Mouse (Mus musculus) megakaryocyte, adult 5-6 weeks (primary cell): ENCODE results near the gene Ocel1. TPM values are rescaled to one million over a fixed set of nuclear protein-coding genes. Genes with fewer than 3 reads are reported as not detected.
A peak's percentile ranks its signal among the peaks of the same experiment; 100 is the strongest.

Experiments
- ATAC-seq: 2 replicates; pipeline ENCODE4 v1.8.0; 2016; ENCODE audit warnings: mild to moderate bottlenecking, inconsistent platforms; ENCODE audit not compliant: poor library complexity, severe bottlenecking
- total RNA-seq, 2 experiments: library from RNA; stranded (forward) in 1 of 2; stranded (reverse) in 1 of 2; fragments of 153-499, 151-499 nt in 1 of 2; fragments of 221-1000, 200-1000 nt in 1 of 2; gene quantifications; 2 replicates each; pipeline versions ENCODE4 v1.2.3 to v1.2.4; 2015 to 2017

Ocel1 gene
- total RNA-seq, 2 experiments from 2014 or later, result 8.9 to 16.2 TPM

DNA sequence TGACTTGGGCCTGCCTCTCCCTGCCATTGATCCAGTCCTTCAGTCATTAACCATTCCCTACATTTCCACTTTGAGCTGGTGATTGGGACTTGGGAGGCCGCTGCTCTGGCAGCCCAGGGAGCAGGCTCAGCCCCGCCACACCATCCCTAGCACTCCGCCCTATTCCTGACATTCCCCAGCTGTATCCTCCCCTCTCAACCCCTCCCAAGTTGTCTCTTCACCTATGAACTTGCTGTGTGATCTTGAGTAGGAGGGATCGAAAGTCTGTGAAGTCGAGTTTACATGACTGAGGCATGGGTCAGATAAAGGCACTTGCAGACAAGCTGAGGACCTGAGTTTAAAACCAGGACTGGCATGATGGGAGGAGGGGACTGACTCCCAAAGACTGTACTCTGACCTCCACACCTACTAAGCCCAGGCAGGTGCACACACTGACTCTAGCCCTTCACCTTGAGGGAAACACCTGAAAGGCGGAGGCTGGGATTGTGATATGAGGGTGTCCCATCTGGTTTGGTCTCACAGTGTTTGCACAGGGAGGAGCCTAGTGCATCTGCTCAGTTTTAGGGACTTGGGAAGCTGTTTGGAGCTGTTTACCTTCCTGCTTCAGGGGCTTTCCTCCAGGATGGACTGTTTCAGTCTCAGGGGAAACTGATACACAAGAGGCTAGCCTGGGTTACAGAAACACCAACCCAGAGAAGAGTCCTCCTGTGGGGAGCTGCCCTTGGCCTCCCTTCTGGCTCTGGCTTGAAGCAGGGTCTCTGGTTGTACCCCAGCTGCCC lies 32.2 kb downstream of the Ocel1 start:
- no peak for ATAC-seq

DNA sequence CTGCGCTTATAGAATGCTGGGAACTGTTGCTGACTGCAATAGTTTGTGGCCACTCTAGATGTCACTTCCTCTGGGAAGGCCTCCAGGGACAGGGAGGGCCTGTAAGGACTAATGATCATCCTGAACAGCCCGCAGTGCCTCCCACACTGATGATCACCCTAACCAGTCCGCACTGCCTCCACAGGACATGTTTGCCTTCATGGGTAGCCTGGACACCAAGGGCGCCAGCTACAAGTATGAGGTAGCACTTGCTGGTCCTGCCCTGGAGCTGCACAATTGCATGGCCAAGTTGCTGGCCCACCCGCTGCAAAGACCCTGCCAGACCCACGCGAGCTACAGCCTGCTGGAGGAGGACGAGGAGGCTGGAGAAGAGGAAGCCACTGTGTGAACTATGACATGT lies 32.9 kb downstream of the Ocel1 start:
- ATAC-seq, result no peak

GRCm38 (mm10) chr8:71404951-71405351 lies 33.9 kb downstream of the Ocel1 start:
- ATAC-seq, result no peak

DNA sequence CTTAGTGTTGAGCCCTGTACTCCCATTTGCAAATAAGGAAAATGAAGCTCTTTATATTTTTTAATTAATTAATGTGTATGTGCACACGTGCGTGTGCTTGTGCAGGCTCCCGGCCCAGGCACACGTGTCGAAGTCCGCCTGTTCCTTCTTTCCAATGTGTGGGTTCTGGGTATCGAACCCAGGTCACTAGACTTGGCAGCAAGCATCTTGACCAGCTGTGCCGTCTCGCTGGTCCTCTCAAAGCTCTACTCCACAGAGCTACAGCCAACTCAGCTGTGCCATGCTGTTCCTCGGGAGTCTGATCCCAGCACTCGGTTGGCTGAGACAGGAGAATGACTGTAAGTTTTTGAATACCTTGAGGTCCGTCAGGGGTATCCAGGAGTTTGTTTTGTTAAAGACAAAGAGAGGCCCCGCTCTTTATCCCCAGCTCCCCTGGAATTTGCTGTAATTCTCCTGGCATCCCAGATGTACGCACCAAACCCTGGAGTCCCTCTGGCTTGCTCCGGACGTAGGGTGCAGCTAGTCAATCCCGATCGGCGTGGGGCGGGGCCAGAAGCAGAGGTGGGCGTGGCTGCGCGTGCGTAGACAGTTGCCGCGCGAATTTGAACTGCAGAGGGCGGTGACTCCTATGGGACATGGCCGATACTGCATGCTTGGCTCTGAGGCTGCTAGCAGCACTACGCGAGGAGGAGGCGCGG lies 34.5 kb downstream of the Ocel1 start, which contains the start of gene Ankle1:
Ankle1 (plus strand) TSS at position 610 of the 698 bp plus-strand sequence.
- ATAC-seq, result peak; percentile 89

DNA sequence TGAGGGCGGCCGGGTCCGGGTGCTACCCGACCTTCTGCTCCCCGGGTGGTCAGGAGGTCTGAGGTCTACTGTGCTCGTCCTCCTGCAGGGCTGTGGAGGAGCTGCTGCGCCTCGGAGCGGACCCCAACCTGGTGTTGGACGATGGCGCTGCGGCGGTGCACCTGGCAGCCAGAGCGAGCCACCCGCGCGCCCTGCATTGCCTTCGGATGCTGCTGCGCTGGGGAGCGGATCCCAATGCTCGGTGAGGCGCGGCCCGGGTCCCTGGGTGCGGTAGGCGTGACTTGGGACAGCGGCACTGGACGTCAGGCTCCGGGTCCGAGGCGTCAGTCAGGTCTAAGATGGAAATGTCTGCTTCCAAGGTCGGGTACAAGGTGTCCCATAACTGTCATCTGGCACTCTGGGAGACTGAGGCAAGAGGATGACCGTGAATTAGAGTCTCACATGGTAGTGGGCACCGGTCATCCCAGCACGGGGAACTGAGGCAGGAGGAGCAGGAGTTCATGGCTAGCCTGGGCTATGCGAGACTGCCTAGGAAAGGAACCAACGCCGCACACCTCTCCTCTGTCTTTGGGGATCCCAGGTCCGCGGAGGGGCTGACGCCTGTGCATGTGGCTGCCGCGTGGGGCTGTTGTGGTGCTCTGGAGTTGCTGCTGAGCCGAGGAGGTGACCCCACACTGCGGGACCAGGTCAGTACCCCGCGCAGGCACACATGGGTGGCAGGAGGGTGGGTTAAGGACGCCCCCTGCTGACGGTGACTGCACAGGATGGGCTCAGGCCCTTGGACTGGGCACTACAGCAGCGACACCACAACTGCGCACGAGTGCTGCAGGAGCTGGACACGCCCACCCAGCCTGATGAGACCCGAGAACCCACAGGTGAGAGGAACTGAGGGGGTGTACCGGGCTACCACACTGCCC lies 35.3 kb downstream of the Ocel1 start:
- peak; percentile 72 for ATAC-seq

GRCm38 (mm10) chr8:71407441-71407840 lies 36.3 kb downstream of the Ocel1 start:
- no peak for ATAC-seq

GRCm38 (mm10) chr8:71408231-71408630 lies 37.1 kb downstream of the Ocel1 start:
- no peak for ATAC-seq

- 0 out of 2 replicates have a peak, but pooled peaks have one; percentile 36 for ATAC-seq
Observed at GRCm38 (mm10) chr8:71411535-71412273, 40.6 kb downstream of the Ocel1 start.

GRCm38 (mm10) chr8:71422121-71422520 lies 51.0 kb downstream of the Ocel1 start:
- ATAC-seq, result no peak

Other genes starting within 250 kb of the Ocel1 start
- gene Myo9b, start 98.6 kb upstream of the Ocel1 start, total RNA-seq (2015), result 57.1 and 60.8 TPM in 2 replicates
- 61.7 and 71.4 TPM in 2 replicates for gene Myo9b, start 98.6 kb upstream of the Ocel1 start, total RNA-seq (2017)
- gene Haus8, start 98.4 kb upstream of the Ocel1 start, total RNA-seq (2015), result 39.5 and 46.9 TPM in 2 replicates
- 74.0 and 91.2 TPM in 2 replicates for gene Haus8, start 98.4 kb upstream of the Ocel1 start, total RNA-seq (2017)
- 124 and 135 TPM in 2 replicates for gene Use1, start 4.5 kb upstream of the Ocel1 start, total RNA-seq (2015)
- gene Use1, start 4.5 kb upstream of the Ocel1 start, total RNA-seq (2017), result 167 and 180 TPM in 2 replicates
- gene Nr2f6, start 10.7 kb downstream of the Ocel1 start, total RNA-seq (2015), result 8.2 and 13.8 TPM in 2 replicates
- 6.9 and 9.1 TPM in 2 replicates for gene Nr2f6, start 10.7 kb downstream of the Ocel1 start, total RNA-seq (2017)
- gene Ushbp1, start 24.5 kb downstream of the Ocel1 start, total RNA-seq (2015), result not detected in 2 replicates
- not detected in 2 replicates for gene Ushbp1, start 24.5 kb downstream of the Ocel1 start, total RNA-seq (2017)
- 62.0 and 66.6 TPM in 2 replicates for gene Babam1, start 25.6 kb downstream of the Ocel1 start, total RNA-seq (2015)
- gene Babam1, start 25.6 kb downstream of the Ocel1 start, total RNA-seq (2017), result 108 and 110 TPM in 2 replicates
- gene Ankle1, start 34.7 kb downstream of the Ocel1 start, total RNA-seq (2015), result 14.4 TPM in 2 replicates
- 13.5 and 16.1 TPM in 2 replicates for gene Ankle1, start 34.7 kb downstream of the Ocel1 start, total RNA-seq (2017)
- gene Abhd8, start 92.4 kb downstream of the Ocel1 start, total RNA-seq (2015), result 2.4 and 3.1 TPM in 2 replicates
- 5.8 and 7.4 TPM in 2 replicates for gene Abhd8, start 92.4 kb downstream of the Ocel1 start, total RNA-seq (2017)
- 31.6 and 40.1 TPM in 2 replicates for gene Mrpl34, start 93.7 kb downstream of the Ocel1 start, total RNA-seq (2015)
- 33.5 and 36.1 TPM in 2 replicates for gene Mrpl34, start 93.7 kb downstream of the Ocel1 start, total RNA-seq (2017)
- gene Dda1, start 97.9 kb downstream of the Ocel1 start, total RNA-seq (2015), result 39.1 and 44.0 TPM in 2 replicates
- 14.2 and 26.3 TPM in 2 replicates for gene Dda1, start 97.9 kb downstream of the Ocel1 start, total RNA-seq (2017)
- 0.47 and 1.5 TPM in 2 replicates for gene Ano8, start 114.7 kb downstream of the Ocel1 start, total RNA-seq (2015)
- gene Ano8, start 114.7 kb downstream of the Ocel1 start, total RNA-seq (2017), result 3.0 and 4.2 TPM in 2 replicates
- gene Gtpbp3, start 116.8 kb downstream of the Ocel1 start, total RNA-seq (2015), result 3.4 and 3.7 TPM in 2 replicates
- 12.1 and 14.2 TPM in 2 replicates for gene Gtpbp3, start 116.8 kb downstream of the Ocel1 start, total RNA-seq (2017)
- 0.11 and 0.25 TPM in 2 replicates for gene Plvap, start 140.5 kb downstream of the Ocel1 start, total RNA-seq (2015)
- gene Plvap, start 140.5 kb downstream of the Ocel1 start, total RNA-seq (2017), result 0.22 and 0.28 TPM in 2 replicates
- not detected in 2 replicates for gene Ccdc194, start 154.4 kb downstream of the Ocel1 start, total RNA-seq (2015)
- gene Ccdc194, start 154.4 kb downstream of the Ocel1 start, total RNA-seq (2017), result not detected in 2 replicates
- gene Bst2, start 166.2 kb downstream of the Ocel1 start, total RNA-seq (2015), result 19.6 and 23.1 TPM in 2 replicates
- gene Bst2, start 166.2 kb downstream of the Ocel1 start, total RNA-seq (2017), result 91.4 and 111 TPM in 2 replicates
- gene Mvb12a, start 171.6 kb downstream of the Ocel1 start, total RNA-seq (2015), result 47.1 and 48.5 TPM in 2 replicates
- gene Mvb12a, start 171.6 kb downstream of the Ocel1 start, total RNA-seq (2017), result 42.8 and 68.8 TPM in 2 replicates
- gene Tmem221, start 187.6 kb downstream of the Ocel1 start, total RNA-seq (2015), result 1.7 and 1.8 TPM in 2 replicates
- gene Tmem221, start 187.6 kb downstream of the Ocel1 start, total RNA-seq (2017), result 0.57 and 0.99 TPM in 2 replicates
- not detected in 2 replicates for gene Nxnl1, start 195.3 kb downstream of the Ocel1 start, total RNA-seq (2015)
- 0.11 TPM in 1 of 2 replicates, not detected in the other for gene Nxnl1, start 195.3 kb downstream of the Ocel1 start, total RNA-seq (2017)
- 1.5 and 2.0 TPM in 2 replicates for gene Slc27a1, start 197.6 kb downstream of the Ocel1 start, total RNA-seq (2015)
- 2.8 and 3.9 TPM in 2 replicates for gene Slc27a1, start 197.6 kb downstream of the Ocel1 start, total RNA-seq (2017)
- gene Pgls, start 220.9 kb downstream of the Ocel1 start, total RNA-seq (2015), result 65.1 and 73.6 TPM in 2 replicates
- gene Pgls, start 220.9 kb downstream of the Ocel1 start, total RNA-seq (2017), result 50.5 and 78.3 TPM in 2 replicates
- gene Fam129c, start 226.3 kb downstream of the Ocel1 start, total RNA-seq (2015), result 4.6 and 4.8 TPM in 2 replicates
- 3.6 and 8.6 TPM in 2 replicates for gene Fam129c, start 226.3 kb downstream of the Ocel1 start, total RNA-seq (2017)
- 46.8 and 51.2 TPM in 2 replicates for gene Colgalt1, start 239.7 kb downstream of the Ocel1 start, total RNA-seq (2015)
- gene Colgalt1, start 239.7 kb downstream of the Ocel1 start, total RNA-seq (2017), result 54.8 and 56.8 TPM in 2 replicates